Mouse (Mus musculus): Measurements from ENCODE around the gene Btbd6. TPM values are rescaled to one million over a fixed set of nuclear protein-coding genes. Genes with fewer than 3 reads are reported as not detected.

Gene Btbd6
- total and polyA plus RNA-seq, 2 experiments from 2014 or later, result 21.6 to 62.7 TPM

GRCm38 (mm10) chr12:112950761-112951129 lies 25.5 kb upstream of the Btbd6 start:
- no peak for DNase-seq (ENCODE audit: low spot score)
- peaks cover 2% of the 10 kb centered on the region; the same call in 1 of the 2 replicates for H3K27me3 ChIP-seq (ENCODE audit: control insufficient read depth, insufficient read depth, low read length)
- peak overlapping the region; percentile 43; the same call in 1 of the 2 replicates for H3K9ac ChIP-seq (replicated peaks; ENCODE audit: low read depth, low read length)
- H3K27ac ChIP-seq (ENCODE audit: low read depth), result peak overlapping the region; percentile 71
- peak overlapping the region; percentile 87 for H3K4me2 ChIP-seq (ENCODE audit: low read depth, low read length)
- H3K36me3 ChIP-seq (replicated peaks; ENCODE audit: control insufficient read depth, insufficient read depth, low read length), result no peaks in the 10 kb centered on the region
- ATAC-seq (ENCODE audit: insufficient read depth, low read depth), result no peak
- H3K9me3 ChIP-seq (replicated peaks; ENCODE audit: control insufficient read depth, low read length), result no peaks in the 10 kb centered on the region
- WGBS, result 5% methylated on average over 6 of the region's 6 CpGs
- peak overlapping the region; percentile 51 for H3K4me3 ChIP-seq (ENCODE audit: low read depth, low read length)
- H3K4me1 ChIP-seq (ENCODE audit: control insufficient read depth, insufficient read depth), result peaks cover 28% of the 10 kb centered on the region
- TF ChIP-seq EP300 (IDR thresholded peaks at IDR 0.05; ENCODE audit: low read depth), result no peak
- TF ChIP-seq CTCF (IDR thresholded peaks at IDR 0.05; ENCODE audit: low read depth), result no peak

GRCm38 (mm10) chr12:112951150-112951842 lies 25.0 kb upstream of the Btbd6 start:
- peak overlapping the region; percentile 71 for H3K27ac ChIP-seq (ENCODE audit: low read depth)
- H3K4me1 ChIP-seq (ENCODE audit: control insufficient read depth, insufficient read depth), result peaks cover 28% of the 10 kb centered on the region
- no peaks in the 10 kb centered on the region; the same call in 1 of the 2 replicates for H3K27me3 ChIP-seq (ENCODE audit: control insufficient read depth, insufficient read depth, low read length)
- DNase-seq (ENCODE audit: low spot score) (no peak), ATAC-seq (ENCODE audit: insufficient read depth, low read depth) (no peak)
- H3K4me3 ChIP-seq (ENCODE audit: low read depth, low read length), result no peak overlapping the region
- WGBS, result 24% methylated on average over 7 of the region's 7 CpGs
- no peaks in the 10 kb centered on the region for H3K36me3 ChIP-seq (replicated peaks; ENCODE audit: control insufficient read depth, insufficient read depth, low read length)
- peak overlapping the region; percentile 87; the same call in 1 of the 2 replicates for H3K4me2 ChIP-seq (ENCODE audit: low read depth, low read length)
- TF ChIP-seq EP300 (IDR thresholded peaks at IDR 0.05; ENCODE audit: low read depth) (no peak), CTCF (IDR thresholded peaks at IDR 0.05; ENCODE audit: low read depth) (no peak)
- H3K9ac ChIP-seq (replicated peaks; ENCODE audit: low read depth, low read length), result no peak overlapping the region
- no peaks in the 10 kb centered on the region for H3K9me3 ChIP-seq (replicated peaks; ENCODE audit: control insufficient read depth, low read length)

GRCm38 (mm10) chr12:112952433-112952832 lies 23.8 kb upstream of the Btbd6 start:
- H3K4me1 ChIP-seq (ENCODE audit: control insufficient read depth, insufficient read depth), result peaks cover 28% of the 10 kb centered on the region
- no peaks in the 10 kb centered on the region for H3K36me3 ChIP-seq (replicated peaks; ENCODE audit: control insufficient read depth, insufficient read depth, low read length)
- peak; percentile 60 for ATAC-seq (ENCODE audit: insufficient read depth, low read depth)
- peak; percentile 48 for DNase-seq (ENCODE audit: low spot score)
- WGBS, result 15% methylated on average over 8 of the region's 8 CpGs
- H3K4me3 ChIP-seq (ENCODE audit: low read depth, low read length), result no peak overlapping the region
- H3K9ac ChIP-seq (replicated peaks; ENCODE audit: low read depth, low read length), result no peak overlapping the region
- 0 out of 2 replicates have a peak overlapping the region, but pooled peaks have one; percentile 5 for H3K4me2 ChIP-seq (ENCODE audit: low read depth, low read length)
- H3K27ac ChIP-seq (ENCODE audit: low read depth), result peak overlapping the region; percentile 64; the same call in 1 of the 2 replicates
- no peaks in the 10 kb centered on the region for H3K9me3 ChIP-seq (replicated peaks; ENCODE audit: control insufficient read depth, low read length)
- no peak for TF ChIP-seq CTCF (IDR thresholded peaks at IDR 0.05; ENCODE audit: low read depth)
- no peak for TF ChIP-seq EP300 (IDR thresholded peaks at IDR 0.05; ENCODE audit: low read depth)
- no peaks in the 10 kb centered on the region; the same call in 1 of the 2 replicates for H3K27me3 ChIP-seq (ENCODE audit: control insufficient read depth, insufficient read depth, low read length)

GRCm38 (mm10) chr12:112952926-112953565 lies 23.2 kb upstream of the Btbd6 start:
- DNase-seq (ENCODE audit: low spot score), result no peak
- Histone ChIP-seq H3K27me3 (ENCODE audit: control insufficient read depth, insufficient read depth, low read length) (no peaks in the 10 kb centered on the region; the same call in 1 of the 2 replicates), H3K4me2 (ENCODE audit: low read depth, low read length) (no peak overlapping the region), H3K4me1 (ENCODE audit: control insufficient read depth, insufficient read depth) (peaks cover 32% of the 10 kb centered on the region), H3K9me3 (replicated peaks; ENCODE audit: control insufficient read depth, low read length) (no peaks in the 10 kb centered on the region), H3K27ac (ENCODE audit: low read depth) (peak overlapping the region; percentile 64; the same call in 1 of the 2 replicates), H3K4me3 (ENCODE audit: low read depth, low read length) (no peak overlapping the region), H3K9ac (replicated peaks; ENCODE audit: low read depth, low read length) (no peak overlapping the region), H3K36me3 (replicated peaks; ENCODE audit: control insufficient read depth, insufficient read depth, low read length) (no peaks in the 10 kb centered on the region)
- ATAC-seq (ENCODE audit: insufficient read depth, low read depth), result no peak
- WGBS, result 61% methylated on average over 3 of the region's 3 CpGs
- TF ChIP-seq EP300 (IDR thresholded peaks at IDR 0.05; ENCODE audit: low read depth) (no peak), CTCF (IDR thresholded peaks at IDR 0.05; ENCODE audit: low read depth) (no peak)

- no peak overlapping the region for H3K4me3 ChIP-seq (ENCODE audit: low read depth, low read length)
- 38% methylated on average over 4 of the region's 4 CpGs for WGBS
- ATAC-seq (ENCODE audit: insufficient read depth, low read depth), result peak; percentile 34
- H3K27ac ChIP-seq (ENCODE audit: low read depth), result no peak overlapping the region
- no peaks in the 10 kb centered on the region for H3K27me3 ChIP-seq (ENCODE audit: control insufficient read depth, insufficient read depth, low read length)
- peaks cover 32% of the 10 kb centered on the region for H3K4me1 ChIP-seq (ENCODE audit: control insufficient read depth, insufficient read depth)
- no peaks in the 10 kb centered on the region for H3K9me3 ChIP-seq (replicated peaks; ENCODE audit: control insufficient read depth, low read length)
- peaks cover 14% of the 10 kb centered on the region for H3K36me3 ChIP-seq (replicated peaks; ENCODE audit: control insufficient read depth, insufficient read depth, low read length)
- peak; percentile 86 for TF ChIP-seq CTCF (IDR thresholded peaks at IDR 0.05; ENCODE audit: low read depth)
- TF ChIP-seq EP300 (IDR thresholded peaks at IDR 0.05; ENCODE audit: low read depth), result no peak
- DNase-seq (ENCODE audit: low spot score), result peak; percentile 58
- H3K9ac ChIP-seq (replicated peaks; ENCODE audit: low read depth, low read length), result no peak overlapping the region
- no peak overlapping the region for H3K4me2 ChIP-seq (ENCODE audit: low read depth, low read length)
These were observed 20.5 kb upstream of the Btbd6 start for GRCm38 (mm10) chr12:112955800-112956199.

Measured in heart, postnatal 0 days (tissue).